Comparison of ENCODE assay signal across 25 mouse cellular contexts in genomic region chr19:53122641-53123241, GRCm38 (mm10). TPM values are rescaled to one million over a fixed set of nuclear protein-coding genes. Genes with fewer than 3 reads are reported as not detected.
DNase-seq lines count a peak whose midpoint lies in the region; ATAC-seq and TF ChIP-seq lines count a peak whose summit lies in the region.
"Had no signal": no experiment of that assay in that cellular context is flagged by ENCODE, and none has a peak within 500 bp of the region (broad histone marks: within the 10 kb centered on the region; RNA-seq: fewer than 3 reads in every experiment).

No protein-coding gene starts in this region.

- WGBS in heart, embryonic 10.5 days: 45% methylated on average over 6 of the region's 6 CpGs
- 77% methylated on average over 6 of the region's 6 CpGs for WGBS in intestine, embryonic 14.5 days
- WGBS in intestine, embryonic 16.5 days: 73% methylated on average over 6 of the region's 6 CpGs
- 57% methylated on average over 6 of the region's 6 CpGs for WGBS in kidney, embryonic 16.5 days
- 62% methylated on average over 6 of the region's 6 CpGs for WGBS in kidney, embryonic 14.5 days

- ATAC-seq in intestine, embryonic 14.5 days (replicated peaks; ENCODE audit: low FRiP score, low TSS enrichment, low read depth): no peak
- ATAC-seq in intestine, embryonic 16.5 days: no peak
- ATAC-seq in kidney, embryonic 16.5 days (ENCODE audit: low FRiP score, low TSS enrichment): 0 out of 2 replicates have a peak, but pooled peaks have one; percentile 54
- no peak for ATAC-seq in kidney, embryonic 14.5 days (ENCODE audit: low FRiP score, low TSS enrichment)
- ATAC-seq: forebrain, embryonic 14.5 days; liver, embryonic 12.5 days; liver, postnatal 0 days; midbrain, embryonic 15.5 days had no signal

- H3K4me2 ChIP-seq in intestine, embryonic 14.5 days (ENCODE audit: low read length): no peak overlapping the region
- H3K4me2 ChIP-seq in intestine, embryonic 16.5 days (ENCODE audit: low read depth, low read length): no peak overlapping the region
- no peak overlapping the region for H3K4me2 ChIP-seq in kidney, embryonic 16.5 days (replicated peaks; ENCODE audit: low read depth, low read length)
- no peak overlapping the region for H3K4me2 ChIP-seq in kidney, embryonic 14.5 days (replicated peaks; ENCODE audit: low read depth, low read length)
- H3K4me2 ChIP-seq: hindbrain, embryonic 13.5 days; liver, embryonic 12.5 days; midbrain, embryonic 15.5 days; neural tube, embryonic 15.5 days; stomach, embryonic 15.5 days had no signal

- TF ChIP-seq CTCF in MEL (IDR thresholded peaks at IDR 0.05 in 2 of 3, conservative IDR thresholded peaks at IDR 0.05 in 1 of 3; ENCODE audit: control insufficient read depth in 1 of 3, insufficient read depth in 1 of 3, low read depth in 2 of 3, low read length in 3 of 3, poor library complexity in 1 of 3, severe bottlenecking in 1 of 3): no peak

- TF ChIP-seq POLR2A in MEL (IDR thresholded peaks at IDR 0.05; ENCODE audit: control insufficient read depth in 1 of 2, insufficient read depth in 1 of 2, low read depth in 1 of 2, low read length in 2 of 2, poor library complexity in 1 of 2): no peak

- intact Hi-C loops in heart, postnatal 25 days (cut with DNase I): loop anchor here (10.0 kb wide), 1 partner anchor 108 kb away; no protein-coding TSS in a partner anchor

- H3K79me2 ChIP-seq in MEL (ENCODE audit: control insufficient read depth, insufficient read depth, low read length, poor library complexity): no peaks in the 10 kb centered on the region

- TF ChIP-seq RAD21 in MEL (IDR thresholded peaks at IDR 0.05; ENCODE audit: low read depth, low read length): no peak

- DNase-seq in heart, embryonic 10.5 days (ENCODE audit: low spot score): no peak
- no peak for DNase-seq in heart, postnatal 25 days (ENCODE audit: low spot score)
- peak; percentile 34 for DNase-seq in intestine, embryonic 14.5 days (ENCODE audit: low spot score)
- DNase-seq in MEL (ENCODE audit: low read depth, low spot score): no peak
- DNase-seq in spleen, postnatal 10 days (ENCODE audit: low spot score in 2 of 2): no peak
- DNase-seq: cerebellum, adult 11 months; cerebellum, adult 9-10 months; cerebellum, postnatal 36 days; gastrocnemius, postnatal 25 days; heart, adult 18-20 months; liver, postnatal 0 days; lung, postnatal 10 days; retina, postnatal 1 day; right cerebral cortex, postnatal 14 days had no signal

- no peaks in the 10 kb centered on the region for H3K9me3 ChIP-seq in heart, embryonic 10.5 days
- no peaks in the 10 kb centered on the region for H3K9me3 ChIP-seq in intestine, embryonic 14.5 days (ENCODE audit: control insufficient read depth, low read length)
- peaks cover 4% of the 10 kb centered on the region; the same call in 1 of the 2 replicates for H3K9me3 ChIP-seq in intestine, embryonic 16.5 days (ENCODE audit: control insufficient read depth, low read length)
- H3K9me3 ChIP-seq in kidney, embryonic 16.5 days (ENCODE audit: low read length): no peaks in the 10 kb centered on the region
- no peaks in the 10 kb centered on the region for H3K9me3 ChIP-seq in kidney, embryonic 14.5 days (ENCODE audit: control insufficient read depth, low read length)
- H3K9me3 ChIP-seq in MEL (replicated peaks; ENCODE audit: insufficient read depth, low read length): no peaks in the 10 kb centered on the region
- H3K9me3 ChIP-seq: hindbrain, embryonic 13.5 days; liver, embryonic 12.5 days; midbrain, embryonic 15.5 days; neural tube, embryonic 15.5 days; stomach, embryonic 15.5 days had no signal

- peak overlapping the region; percentile 78 for H3K27ac ChIP-seq in heart, embryonic 10.5 days
- H3K27ac ChIP-seq in intestine, embryonic 14.5 days (ENCODE audit: low read depth): no peak overlapping the region
- H3K27ac ChIP-seq in intestine, embryonic 16.5 days (ENCODE audit: low read length): no peak overlapping the region
- peak overlapping the region; percentile 7 for H3K27ac ChIP-seq in kidney, embryonic 16.5 days (ENCODE audit: low read length)
- H3K27ac ChIP-seq in kidney, embryonic 14.5 days (ENCODE audit: low read depth, low read length): no peak overlapping the region
- no peak overlapping the region for H3K27ac ChIP-seq in MEL (ENCODE audit: control insufficient read depth, low read depth, low read length)
- H3K27ac ChIP-seq: hindbrain, embryonic 13.5 days; left cerebral cortex, adult 2 months; liver, embryonic 12.5 days; macrophage; midbrain, embryonic 15.5 days; neural tube, embryonic 15.5 days; stomach, embryonic 15.5 days had no signal

- no peaks in the 10 kb centered on the region for H3K27me3 ChIP-seq in heart, embryonic 10.5 days (ENCODE audit: insufficient read depth, poor library complexity, severe bottlenecking)
- H3K27me3 ChIP-seq in intestine, embryonic 14.5 days (replicated peaks; ENCODE audit: control insufficient read depth, insufficient read depth, low read length): no peaks in the 10 kb centered on the region
- H3K27me3 ChIP-seq in intestine, embryonic 16.5 days (replicated peaks; ENCODE audit: control insufficient read depth, insufficient read depth, low read length): no peaks in the 10 kb centered on the region
- H3K27me3 ChIP-seq in kidney, embryonic 16.5 days (ENCODE audit: insufficient read depth, low read length): no peaks in the 10 kb centered on the region
- H3K27me3 ChIP-seq in kidney, embryonic 14.5 days (ENCODE audit: control insufficient read depth, insufficient read depth, low read length): no peaks in the 10 kb centered on the region
- H3K27me3 ChIP-seq in MEL (ENCODE audit: control insufficient read depth in 1 of 2, insufficient read depth in 2 of 2, low read length in 2 of 2): no peaks in the 10 kb centered on the region
- H3K27me3 ChIP-seq: hindbrain, embryonic 13.5 days; midbrain, embryonic 15.5 days; neural tube, embryonic 15.5 days; stomach, embryonic 15.5 days had no signal

- no peak for TF ChIP-seq EP300 in MEL (IDR thresholded peaks at IDR 0.05; ENCODE audit: low read depth in 1 of 2, low read length in 2 of 2)

- peaks cover 23% of the 10 kb centered on the region; the same call in 1 of the 2 replicates for H3K4me1 ChIP-seq in heart, embryonic 10.5 days
- no peaks in the 10 kb centered on the region for H3K4me1 ChIP-seq in intestine, embryonic 14.5 days (replicated peaks; ENCODE audit: control insufficient read depth, insufficient read depth, low read length)
- H3K4me1 ChIP-seq in intestine, embryonic 16.5 days (ENCODE audit: control insufficient read depth, insufficient read depth, low read length): no peaks in the 10 kb centered on the region; the same call in 1 of the 2 replicates
- peaks cover 8% of the 10 kb centered on the region for H3K4me1 ChIP-seq in kidney, embryonic 16.5 days (ENCODE audit: insufficient read depth, low read length)
- H3K4me1 ChIP-seq in kidney, embryonic 14.5 days (ENCODE audit: control insufficient read depth, insufficient read depth, low read length): no peaks in the 10 kb centered on the region
- peaks cover 25 to 34% of the 10 kb centered on the region in 2 experiments for H3K4me1 ChIP-seq in MEL (ENCODE audit: control insufficient read depth in 1 of 2, insufficient read depth in 2 of 2, low read length in 2 of 2)
- H3K4me1 ChIP-seq: hindbrain, embryonic 13.5 days; midbrain, embryonic 15.5 days; neural tube, embryonic 15.5 days had no signal

- H3K36me3 ChIP-seq in heart, embryonic 10.5 days: no peaks in the 10 kb centered on the region
- no peaks in the 10 kb centered on the region for H3K36me3 ChIP-seq in intestine, embryonic 14.5 days (ENCODE audit: control insufficient read depth, insufficient read depth, low read length)
- H3K36me3 ChIP-seq in intestine, embryonic 16.5 days (ENCODE audit: control insufficient read depth, insufficient read depth, low read length): no peaks in the 10 kb centered on the region
- no peaks in the 10 kb centered on the region for H3K36me3 ChIP-seq in kidney, embryonic 16.5 days (ENCODE audit: insufficient read depth, low read length)
- no peaks in the 10 kb centered on the region for H3K36me3 ChIP-seq in kidney, embryonic 14.5 days (ENCODE audit: control insufficient read depth, insufficient read depth, low read length)
- peaks cover 0 to 39% of the 10 kb centered on the region in 2 experiments; a peak in 2 of 4 replicates for H3K36me3 ChIP-seq in MEL (ENCODE audit: control insufficient read depth in 1 of 2, insufficient read depth in 2 of 2, low read length in 2 of 2)
- H3K36me3 ChIP-seq: hindbrain, embryonic 13.5 days; liver, embryonic 12.5 days; midbrain, embryonic 15.5 days; neural tube, embryonic 15.5 days; stomach, embryonic 15.5 days had no signal

- H3K9ac ChIP-seq in intestine, embryonic 14.5 days (ENCODE audit: low read length): no peak overlapping the region
- no peak overlapping the region for H3K9ac ChIP-seq in intestine, embryonic 16.5 days (ENCODE audit: low read depth, low read length)
- H3K9ac ChIP-seq in kidney, embryonic 16.5 days (replicated peaks; ENCODE audit: low read length): no peak overlapping the region
- H3K9ac ChIP-seq in kidney, embryonic 14.5 days (ENCODE audit: low read depth, low read length): no peak overlapping the region
- no peak overlapping the region for H3K9ac ChIP-seq in MEL (ENCODE audit: control insufficient read depth, low read depth, low read length, poor library complexity, severe bottlenecking)
- H3K9ac ChIP-seq: hindbrain, embryonic 13.5 days; liver, embryonic 12.5 days; liver, postnatal 0 days; midbrain, embryonic 15.5 days; neural tube, embryonic 15.5 days; stomach, embryonic 15.5 days had no signal

- no peak overlapping the region for H3K4me3 ChIP-seq in heart, embryonic 10.5 days
- no peak overlapping the region for H3K4me3 ChIP-seq in intestine, embryonic 14.5 days (ENCODE audit: low read depth, low read length)
- H3K4me3 ChIP-seq in intestine, embryonic 16.5 days (ENCODE audit: low read length): no peak overlapping the region
- H3K4me3 ChIP-seq in kidney, embryonic 16.5 days (ENCODE audit: low read length): no peak overlapping the region
- H3K4me3 ChIP-seq in kidney, embryonic 14.5 days (ENCODE audit: low read length): no peak overlapping the region
- H3K4me3 ChIP-seq in MEL (ENCODE audit: control insufficient read depth in 1 of 2, insufficient read depth in 1 of 2, low read depth in 2 of 2, low read length in 2 of 2): no peak overlapping the region
- H3K4me3 ChIP-seq: hindbrain, embryonic 13.5 days; left cerebral cortex, adult 2 months; liver, embryonic 12.5 days; midbrain, embryonic 15.5 days; neural tube, embryonic 15.5 days; stomach, embryonic 15.5 days had no signal

RNA-seq across cellular contexts. Expression of gene Add3, which starts 17.5 kb away (rescaled TPM):
- polyA plus RNA-seq in heart, embryonic 10.5 days (2016; fragmentation: Nextera tagmentation; extraction: Ambion mirVana): 128 and 173 TPM in 2 replicates
- total RNA-seq in heart, postnatal 25 days (2021): 10 to 100 TPM; 50.2 to 53.3 TPM
- 115 and 120 TPM in 2 replicates for polyA plus RNA-seq in intestine, embryonic 14.5 days (2014; fragmentation: Nextera tagmentation; extraction: Ambion mirVana)
- polyA plus RNA-seq in intestine, embryonic 16.5 days (2015; fragmentation: Nextera tagmentation; extraction: Ambion mirVana): 120 and 121 TPM in 2 replicates
- polyA plus RNA-seq in kidney, embryonic 16.5 days (2015; fragmentation: Nextera tagmentation; extraction: Ambion mirVana): 85.1 and 87.0 TPM in 2 replicates
- polyA plus RNA-seq in kidney, embryonic 14.5 days (2014; fragmentation: Nextera tagmentation; extraction: Ambion mirVana): 39.5 and 76.1 TPM in 2 replicates
- total RNA-seq in MEL (2012; rRNA removed): 14.0 and 33.0 TPM in 2 replicates
- polyA plus RNA-seq in MEL (2012; ENCODE audit: insufficient read depth in 1 of 2, insufficient read length in 2 of 2, low read depth in 1 of 2, low replicate concordance in 2 of 2, missing spikeins in 1 of 2): 10 to 100 TPM in 1 of 2 experiments, not detected in 1; 52.9 TPM

Comparison
In these comparisons a context has a peak if more than half of its experiments do, and no peak if none do; other contexts are left out.
1. H3K27ac ChIP-seq: peak in heart, embryonic 10.5 days (single experiment) and kidney, embryonic 16.5 days (single experiment); none in intestine, embryonic 14.5 days (single experiment), intestine, embryonic 16.5 days (single experiment), kidney, embryonic 14.5 days (single experiment) and MEL (single experiment).